Mouse (Mus musculus): ENCODE measurements at regions not wholly inside any gene's neighbourhood (a gene's known extent, or its start where the extent isn't known, plus 50 kb on each side); places are given as distances from the start of the nearest gene placed in this dataset.

DNA sequence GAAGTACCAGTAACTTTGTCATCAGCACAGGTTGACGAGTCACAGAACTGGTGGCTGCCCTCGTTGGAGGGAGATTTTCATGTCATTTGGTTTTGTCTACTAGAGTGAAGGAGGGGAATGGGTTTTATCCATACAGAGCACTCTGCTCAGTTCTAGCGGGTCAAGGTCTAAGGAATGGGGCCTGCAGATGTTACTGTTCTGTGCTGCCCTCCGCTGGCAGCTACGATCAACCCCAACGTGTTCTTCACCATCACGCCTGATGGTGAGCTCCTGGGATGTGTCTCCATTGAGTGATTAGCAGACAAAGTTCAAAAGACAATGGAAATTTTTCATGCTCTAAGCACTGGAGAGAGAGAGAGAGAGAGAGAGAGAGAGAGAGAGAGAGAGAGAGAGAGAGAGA lies 416.9 kb downstream of the Plekhb2 start:
- TF ChIP-seq EP300 (IDR thresholded peaks at IDR 0.05; ENCODE audit: low read depth) = no peak
- TF ChIP-seq CTCF (IDR thresholded peaks at IDR 0.05; ENCODE audit: low read depth) = no peak

All from liver, postnatal 0 days (tissue).